Mouse (Mus musculus): Measurements from ENCODE around the gene Mcm8. TPM values are rescaled to one million over a fixed set of nuclear protein-coding genes. Genes with fewer than 3 reads are reported as not detected.

Mcm8 gene
- polyA plus RNA-seq, 1 experiment, result 4.3 TPM

DNA sequence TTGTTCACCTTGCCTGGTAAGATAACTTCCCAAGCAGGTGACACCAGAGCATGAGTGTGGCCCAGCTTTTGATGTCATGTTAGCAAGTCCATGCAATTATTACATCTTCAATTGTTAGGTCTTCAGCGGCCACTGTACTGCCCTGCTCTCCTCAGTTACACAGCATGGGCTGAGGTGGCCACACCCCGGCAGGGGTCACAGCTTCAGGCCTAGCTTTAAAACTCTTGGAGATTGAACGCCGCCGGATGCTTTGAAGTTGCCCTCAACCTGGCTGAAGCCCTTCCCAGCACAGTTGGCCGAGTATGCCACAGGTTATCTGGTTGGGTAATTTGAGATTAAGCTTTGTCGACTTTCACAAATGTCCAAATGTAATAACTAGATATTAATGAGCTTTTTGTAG is 31.6 kb downstream of the Mcm8 start:
- TF ChIP-seq CTCF (IDR thresholded peaks at IDR 0.05; ENCODE audit: borderline replicate concordance, extremely low read depth, insufficient read depth, insufficient read length) (no peak), POLR2A (IDR thresholded peaks at IDR 0.05; ENCODE audit: borderline replicate concordance, extremely low read depth, insufficient read depth, insufficient read length, poor library complexity, severe bottlenecking) (no peak)
- no peak for DNase-seq (ENCODE audit: low read depth)

DNA sequence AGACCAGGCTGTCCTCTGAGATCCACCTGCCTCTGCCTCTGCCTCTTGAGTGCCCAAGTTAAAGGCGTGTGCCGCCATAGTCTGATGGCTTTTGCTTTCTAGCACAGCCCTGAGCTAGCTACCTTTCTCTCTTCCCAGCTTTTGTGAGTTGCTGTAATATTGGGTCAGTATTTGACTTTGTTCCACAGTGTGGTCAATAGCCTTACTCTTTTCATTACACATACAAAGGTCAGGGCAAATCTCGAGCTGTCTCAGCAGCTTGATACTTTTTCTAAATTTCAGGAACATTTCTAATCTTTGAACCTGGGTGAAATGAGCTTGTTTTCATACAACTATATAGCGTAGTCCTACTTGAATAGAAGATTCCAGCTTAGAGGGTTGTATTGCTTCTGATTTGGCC is 32.4 kb downstream of the Mcm8 start:
- TF ChIP-seq POLR2A (IDR thresholded peaks at IDR 0.05; ENCODE audit: borderline replicate concordance, extremely low read depth, insufficient read depth, insufficient read length, poor library complexity, severe bottlenecking) (no peak), CTCF (IDR thresholded peaks at IDR 0.05; ENCODE audit: borderline replicate concordance, extremely low read depth, insufficient read depth, insufficient read length) (no peak)

DNA sequence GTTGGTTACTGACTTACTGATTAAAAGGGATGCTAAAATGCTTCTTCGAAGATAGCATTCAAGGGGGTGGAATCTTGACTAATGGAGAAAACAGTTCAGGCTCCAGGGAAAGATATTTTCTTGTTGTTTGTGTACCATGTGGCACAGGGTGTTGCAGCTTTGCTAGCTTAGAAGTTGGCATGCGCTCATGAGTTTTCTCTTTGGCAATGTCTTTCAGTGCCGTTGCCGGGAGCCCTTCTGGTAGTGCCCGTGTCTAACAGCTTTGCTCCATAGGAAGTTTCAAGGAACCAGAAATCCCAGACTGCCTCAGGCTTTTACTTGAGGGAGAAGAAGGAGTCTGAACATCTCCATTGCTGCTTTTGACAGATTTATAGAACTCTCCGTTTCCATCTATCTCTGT is 33.2 kb downstream of the Mcm8 start:
- TF ChIP-seq POLR2A (IDR thresholded peaks at IDR 0.05; ENCODE audit: borderline replicate concordance, extremely low read depth, insufficient read depth, insufficient read length, poor library complexity, severe bottlenecking), result no peak
- no peak for TF ChIP-seq CTCF (IDR thresholded peaks at IDR 0.05; ENCODE audit: borderline replicate concordance, extremely low read depth, insufficient read depth, insufficient read length)
- DNase-seq (ENCODE audit: low read depth), result peak; percentile 44

More for the DNA sequence above, 32.4 kb downstream of the Mcm8 start:
- DNase-seq (ENCODE audit: low read depth), result no peak

DNA sequence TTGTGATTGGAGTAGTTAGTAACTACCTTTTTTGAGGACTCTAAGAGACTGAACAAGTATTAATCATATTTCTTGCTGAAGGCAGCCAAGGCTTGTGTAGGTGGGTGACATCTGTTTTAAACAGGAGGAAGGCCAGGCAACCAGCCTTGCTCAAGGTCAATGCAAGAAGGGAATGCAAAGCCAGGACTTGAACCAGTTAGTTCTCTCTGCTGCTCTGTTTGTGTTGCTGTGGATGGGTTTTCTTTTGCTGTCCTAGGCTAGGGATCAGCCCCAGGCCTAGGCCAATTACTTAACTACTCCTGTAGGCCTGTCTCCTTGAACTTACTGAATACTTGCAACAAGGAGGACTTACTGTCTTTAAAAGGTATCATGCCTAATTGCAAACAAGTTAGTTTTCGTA is 37.1 kb downstream of the Mcm8 start:
- TF ChIP-seq CTCF (IDR thresholded peaks at IDR 0.05; ENCODE audit: borderline replicate concordance, extremely low read depth, insufficient read depth, insufficient read length) (no peak), POLR2A (IDR thresholded peaks at IDR 0.05; ENCODE audit: borderline replicate concordance, extremely low read depth, insufficient read depth, insufficient read length, poor library complexity, severe bottlenecking) (no peak)
- DNase-seq (ENCODE audit: low read depth), result no peak

DNA sequence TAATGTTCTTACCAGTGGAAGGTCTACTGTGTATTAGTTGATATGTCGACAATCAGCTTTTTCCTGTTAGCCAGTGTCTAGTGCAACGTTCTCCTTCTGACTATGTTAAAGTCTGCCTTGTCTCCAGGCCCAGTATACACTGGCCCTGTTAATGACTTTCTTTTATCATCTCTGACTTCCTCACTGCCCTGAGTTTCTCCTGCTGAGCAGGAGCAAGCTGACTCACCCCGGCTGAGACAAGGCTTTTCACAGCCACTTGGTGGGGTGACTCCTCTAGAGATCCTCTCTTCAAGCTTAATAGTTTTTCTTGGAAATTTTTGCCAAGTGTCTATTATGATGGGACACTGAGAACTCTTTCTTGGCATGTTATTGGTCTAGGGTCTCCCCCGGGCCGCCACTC is 40.4 kb downstream of the Mcm8 start:
- TF ChIP-seq POLR2A (IDR thresholded peaks at IDR 0.05; ENCODE audit: borderline replicate concordance, extremely low read depth, insufficient read depth, insufficient read length, poor library complexity, severe bottlenecking), result no peak
- no peak for TF ChIP-seq CTCF (IDR thresholded peaks at IDR 0.05; ENCODE audit: borderline replicate concordance, extremely low read depth, insufficient read depth, insufficient read length)
- DNase-seq (ENCODE audit: low read depth), result no peak

DNA sequence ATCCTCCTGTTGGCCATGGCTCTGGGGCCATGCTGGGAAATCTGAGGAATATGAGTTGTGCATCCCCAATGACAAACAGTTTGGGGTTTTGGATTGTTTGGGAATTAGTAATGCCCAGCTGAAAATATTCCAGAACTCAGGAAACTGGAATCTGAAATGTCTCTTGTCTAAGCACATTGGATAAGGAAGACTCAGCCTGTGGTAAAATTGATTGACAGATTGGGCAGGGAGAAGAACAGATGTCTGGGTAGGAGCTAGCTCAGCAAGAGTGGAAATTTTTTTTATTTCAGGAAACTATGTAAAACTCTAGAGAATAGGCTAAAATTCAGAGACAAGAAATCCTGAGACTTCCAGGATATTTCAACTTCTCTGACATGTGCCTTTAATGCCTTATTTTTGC is 44.5 kb downstream of the Mcm8 start:
- TF ChIP-seq POLR2A (IDR thresholded peaks at IDR 0.05; ENCODE audit: borderline replicate concordance, extremely low read depth, insufficient read depth, insufficient read length, poor library complexity, severe bottlenecking), result no peak
- TF ChIP-seq CTCF (IDR thresholded peaks at IDR 0.05; ENCODE audit: borderline replicate concordance, extremely low read depth, insufficient read depth, insufficient read length), result no peak
- DNase-seq (ENCODE audit: low read depth), result peak; percentile 7

DNA sequence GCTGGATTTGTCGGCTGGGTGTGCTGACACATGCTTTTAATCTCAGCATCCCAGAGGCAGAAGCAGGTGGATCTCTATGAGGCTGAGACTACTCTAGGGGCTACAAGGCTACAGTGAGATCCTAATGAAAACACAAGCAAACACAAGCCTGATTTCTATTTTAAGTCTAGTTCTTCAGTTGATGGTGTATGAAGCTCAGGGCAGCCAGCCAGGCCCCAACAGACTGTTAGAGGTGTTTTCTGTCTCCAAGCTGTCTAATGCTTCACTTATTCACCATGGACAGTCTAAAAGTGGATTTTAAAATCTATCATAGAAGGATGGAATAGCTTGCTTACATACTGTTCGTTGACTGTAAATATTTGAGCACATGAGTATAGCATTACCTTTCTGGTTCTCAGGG is 45.5 kb downstream of the Mcm8 start:
- TF ChIP-seq CTCF (IDR thresholded peaks at IDR 0.05; ENCODE audit: borderline replicate concordance, extremely low read depth, insufficient read depth, insufficient read length) (no peak), POLR2A (IDR thresholded peaks at IDR 0.05; ENCODE audit: borderline replicate concordance, extremely low read depth, insufficient read depth, insufficient read length, poor library complexity, severe bottlenecking) (no peak)

DNA sequence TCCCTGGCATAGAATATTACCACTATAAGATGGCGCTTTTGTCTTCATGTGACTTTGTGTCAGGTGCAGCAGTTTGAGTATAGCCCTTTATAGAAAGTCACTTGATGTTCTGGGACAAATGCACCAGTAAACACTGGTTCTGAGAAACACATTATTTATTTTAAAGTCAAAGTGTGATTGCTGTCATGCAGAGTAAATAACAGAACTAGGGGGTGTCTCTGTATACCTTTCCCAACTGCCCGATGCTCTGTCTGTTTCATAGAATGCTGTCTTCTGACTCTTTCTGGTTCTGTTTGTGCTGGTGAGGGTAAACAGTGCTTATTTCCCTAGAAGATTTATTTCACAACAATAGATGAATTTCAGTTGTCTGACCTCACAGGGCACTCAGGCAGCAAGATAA is 47.4 kb downstream of the Mcm8 start:
- TF ChIP-seq POLR2A (IDR thresholded peaks at IDR 0.05; ENCODE audit: borderline replicate concordance, extremely low read depth, insufficient read depth, insufficient read length, poor library complexity, severe bottlenecking), result no peak
- no peak for TF ChIP-seq CTCF (IDR thresholded peaks at IDR 0.05; ENCODE audit: borderline replicate concordance, extremely low read depth, insufficient read depth, insufficient read length)
- DNase-seq (ENCODE audit: low read depth), result no peak

More for the DNA sequence above, 45.5 kb downstream of the Mcm8 start:
- DNase-seq (ENCODE audit: low read depth), result peak; percentile 7

DNA sequence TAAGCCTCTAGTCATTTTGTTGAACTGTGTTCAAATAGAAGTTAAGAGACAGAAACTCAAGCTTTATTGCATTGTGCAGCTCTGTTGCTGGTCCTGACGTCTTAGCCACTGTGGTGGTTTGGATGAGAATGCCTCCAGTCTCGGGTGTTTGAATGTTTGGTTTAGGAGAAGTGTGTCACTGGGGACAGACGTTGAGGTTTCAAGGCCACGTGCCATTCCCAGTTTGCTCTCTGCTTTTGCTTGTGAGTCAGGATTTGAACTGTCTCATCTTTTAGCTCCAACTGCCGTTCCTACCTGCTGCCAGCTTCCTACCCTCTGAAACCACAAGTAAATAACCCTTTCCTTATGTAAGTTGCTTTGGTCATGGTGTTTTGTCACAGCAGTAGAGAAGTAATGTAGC is 51.6 kb downstream of the Mcm8 start:
- TF ChIP-seq POLR2A (IDR thresholded peaks at IDR 0.05; ENCODE audit: borderline replicate concordance, extremely low read depth, insufficient read depth, insufficient read length, poor library complexity, severe bottlenecking) (no peak), CTCF (IDR thresholded peaks at IDR 0.05; ENCODE audit: borderline replicate concordance, extremely low read depth, insufficient read depth, insufficient read length) (no peak)
- no peak for DNase-seq (ENCODE audit: low read depth)

DNA sequence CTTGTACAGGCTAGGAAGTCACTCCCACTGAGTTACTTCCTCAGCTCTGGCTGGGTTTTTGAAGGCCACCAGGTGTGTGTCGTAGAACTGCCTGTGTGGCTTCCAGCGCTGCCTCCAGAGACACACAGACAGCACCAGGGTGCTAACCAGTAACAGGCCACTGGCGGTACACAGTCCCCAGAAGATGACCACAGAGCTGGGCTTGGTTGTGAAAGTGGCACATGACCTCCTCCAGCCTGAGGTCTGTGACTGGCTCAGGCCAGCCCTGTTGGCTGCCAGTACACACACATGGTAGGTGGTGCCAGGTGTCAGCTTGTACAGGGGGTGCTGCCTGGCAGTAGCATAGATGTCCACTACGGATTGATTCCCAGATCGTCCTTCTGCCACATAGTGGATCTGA is 53.7 kb downstream of the Mcm8 start:
- DNase-seq (ENCODE audit: low read depth), result no peak
- TF ChIP-seq CTCF (IDR thresholded peaks at IDR 0.05; ENCODE audit: borderline replicate concordance, extremely low read depth, insufficient read depth, insufficient read length), result no peak
- no peak for TF ChIP-seq POLR2A (IDR thresholded peaks at IDR 0.05; ENCODE audit: borderline replicate concordance, extremely low read depth, insufficient read depth, insufficient read length, poor library complexity, severe bottlenecking)

DNA sequence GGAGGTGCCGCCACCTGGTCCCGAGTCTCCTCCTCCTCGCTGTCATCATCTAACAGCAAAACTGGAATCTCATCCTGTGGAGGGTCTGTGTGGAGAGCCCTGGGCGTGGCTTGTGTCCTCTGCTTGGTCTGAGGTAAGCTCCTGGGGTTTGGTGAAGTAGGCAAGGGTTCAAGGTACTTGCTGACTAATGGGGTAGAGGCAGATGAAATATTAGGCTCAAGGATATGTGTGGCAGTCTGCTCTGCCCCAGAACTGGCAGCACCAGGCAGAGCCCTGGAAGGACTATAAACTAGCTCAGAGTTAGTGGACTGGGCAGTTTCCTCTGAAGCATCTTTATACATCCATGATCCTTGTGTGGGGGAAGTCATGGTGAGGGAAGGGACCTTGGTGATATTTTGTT is 54.3 kb downstream of the Mcm8 start:
- no peak for DNase-seq (ENCODE audit: low read depth)
- TF ChIP-seq POLR2A (IDR thresholded peaks at IDR 0.05; ENCODE audit: borderline replicate concordance, extremely low read depth, insufficient read depth, insufficient read length, poor library complexity, severe bottlenecking) (no peak), CTCF (IDR thresholded peaks at IDR 0.05; ENCODE audit: borderline replicate concordance, extremely low read depth, insufficient read depth, insufficient read length) (no peak)

DNA sequence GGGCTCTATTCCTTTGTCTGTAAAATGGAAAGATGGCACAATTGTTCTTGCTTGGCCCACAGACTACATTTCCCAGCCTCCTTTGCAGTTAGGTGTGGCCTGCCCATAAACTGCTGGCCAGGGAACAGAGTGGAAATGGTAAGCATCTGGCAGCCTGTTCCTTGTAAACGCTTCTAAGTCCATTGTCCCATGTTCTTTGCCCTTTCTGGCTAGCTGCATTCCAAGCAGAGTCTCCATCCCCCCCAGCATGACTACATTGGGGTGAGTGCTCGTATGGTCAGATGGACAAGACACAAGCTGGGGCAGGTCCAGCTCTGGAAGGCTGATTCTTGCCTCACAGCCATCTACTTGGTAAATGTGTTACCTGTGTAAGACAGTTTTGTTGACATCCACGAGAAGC is 55.7 kb downstream of the Mcm8 start:
- DNase-seq (ENCODE audit: low read depth), result no peak
- TF ChIP-seq CTCF (IDR thresholded peaks at IDR 0.05; ENCODE audit: borderline replicate concordance, extremely low read depth, insufficient read depth, insufficient read length) (no peak), POLR2A (IDR thresholded peaks at IDR 0.05; ENCODE audit: borderline replicate concordance, extremely low read depth, insufficient read depth, insufficient read length, poor library complexity, severe bottlenecking) (no peak)
